In genomic region chr13:59943020-59943419, GRCm38 (mm10) we compare ENCODE assay signal across 29 mouse cellular contexts.
DNase-seq lines count a peak whose midpoint lies in the region; ATAC-seq and TF ChIP-seq lines count a peak whose summit lies in the region.
"Had no signal": no experiment of that assay in that cellular context is flagged by ENCODE, and none has a peak within 500 bp of the region (broad histone marks: within the 10 kb centered on the region; RNA-seq: fewer than 3 reads in every experiment).

No protein-coding gene starts in this region.

- H3K4me2 ChIP-seq in kidney, embryonic 14.5 days (replicated peaks; ENCODE audit: low read depth, low read length): no peak overlapping the region
- H3K4me2 ChIP-seq in kidney, embryonic 16.5 days (replicated peaks; ENCODE audit: low read depth, low read length): no peak overlapping the region
- peak overlapping the region; percentile 44 for H3K4me2 ChIP-seq in myocyte (ENCODE audit: low read depth)
- H3K4me2 ChIP-seq: embryonic facial prominence, embryonic 12.5 days; embryonic facial prominence, embryonic 15.5 days; heart, embryonic 12.5 days; heart, embryonic 15.5 days; hindbrain, embryonic 13.5 days had no signal

- 39% methylated on average over 3 of the region's 3 CpGs for WGBS in kidney, embryonic 14.5 days
- WGBS in kidney, embryonic 16.5 days: 33% methylated on average over 3 of the region's 3 CpGs

- ATAC-seq in kidney, embryonic 14.5 days (ENCODE audit: low FRiP score, low TSS enrichment): no peak; the same call in 1 of the 2 replicates
- 0 out of 2 replicates have a peak, but pooled peaks have one; percentile 52 for ATAC-seq in kidney, embryonic 16.5 days (ENCODE audit: low FRiP score, low TSS enrichment)
- ATAC-seq: activated CD4-positive, CD25-positive, alpha-beta regulatory T cell, adult 4 months; forebrain, embryonic 14.5 days; forebrain, postnatal 0 days; hindbrain, embryonic 16.5 days had no signal

- peaks cover 18% of the 10 kb centered on the region for H3K4me1 ChIP-seq in kidney, embryonic 14.5 days (ENCODE audit: control insufficient read depth, insufficient read depth, low read length)
- H3K4me1 ChIP-seq in kidney, embryonic 16.5 days (ENCODE audit: insufficient read depth, low read length): peaks cover 30% of the 10 kb centered on the region

- no peaks in the 10 kb centered on the region for H3K9me3 ChIP-seq in kidney, embryonic 14.5 days (ENCODE audit: control insufficient read depth, low read length)
- H3K9me3 ChIP-seq in kidney, embryonic 16.5 days (ENCODE audit: low read length): no peaks in the 10 kb centered on the region
- H3K9me3 ChIP-seq: embryonic facial prominence, embryonic 12.5 days; embryonic facial prominence, embryonic 15.5 days; heart, embryonic 12.5 days; heart, embryonic 15.5 days; hindbrain, embryonic 10.5 days; hindbrain, embryonic 13.5 days had no signal

- no peaks in the 10 kb centered on the region for H3K36me3 ChIP-seq in kidney, embryonic 14.5 days (ENCODE audit: control insufficient read depth, insufficient read depth, low read length)
- H3K36me3 ChIP-seq in kidney, embryonic 16.5 days (ENCODE audit: insufficient read depth, low read length): no peaks in the 10 kb centered on the region
- H3K36me3 ChIP-seq in myocyte (ENCODE audit: control insufficient read depth, insufficient read depth): no peaks in the 10 kb centered on the region
- H3K36me3 ChIP-seq: embryonic facial prominence, embryonic 12.5 days; embryonic facial prominence, embryonic 15.5 days; G1E; heart, embryonic 12.5 days; heart, embryonic 15.5 days; hindbrain, embryonic 10.5 days; hindbrain, embryonic 13.5 days had no signal

- DNase-seq in kidney, adult 11 months: peak; percentile 34
- DNase-seq in kidney, postnatal 4 days: no peak
- peak; percentile 67 for DNase-seq in kidney, adult 9 months
- no peak for DNase-seq in gastrocnemius, postnatal 36 days
- DNase-seq in cerebellum, postnatal 4 days (ENCODE audit: low spot score in 2 of 2): no peak
- DNase-seq: adrenal gland, adult 8-10 months; adrenal gland, postnatal 25 days; B cell, adult 2 months; cerebellum, adult 11-12 months; cerebellum, adult 8-10 months; cerebellum, postnatal 14 days; forebrain, postnatal 0 days; gastrocnemius, postnatal 25 days; heart, postnatal 10 days; heart, postnatal 36 days had no signal

- no peaks in the 10 kb centered on the region for H3K79me2 ChIP-seq in myocyte (ENCODE audit: control insufficient read depth, insufficient read depth)

- H3K9ac ChIP-seq in kidney, embryonic 14.5 days (ENCODE audit: low read depth, low read length): no peak overlapping the region
- no peak overlapping the region for H3K9ac ChIP-seq in kidney, embryonic 16.5 days (replicated peaks; ENCODE audit: low read length)
- H3K9ac ChIP-seq: embryonic facial prominence, embryonic 12.5 days; embryonic facial prominence, embryonic 15.5 days; forebrain, postnatal 0 days; heart, embryonic 12.5 days; heart, embryonic 15.5 days; hindbrain, embryonic 13.5 days had no signal

- no peak overlapping the region for H3ac ChIP-seq in myocyte (ENCODE audit: control insufficient read depth, insufficient read length)

- TF ChIP-seq POLR2A in myocyte (IDR thresholded peaks at IDR 0.05; ENCODE audit: insufficient read length, low read depth): no peak

- H3K27me3 ChIP-seq in kidney, embryonic 14.5 days (ENCODE audit: control insufficient read depth, insufficient read depth, low read length): no peaks in the 10 kb centered on the region
- H3K27me3 ChIP-seq in kidney, embryonic 16.5 days (ENCODE audit: insufficient read depth, low read length): no peaks in the 10 kb centered on the region
- no peaks in the 10 kb centered on the region for H3K27me3 ChIP-seq in myocyte (ENCODE audit: control insufficient read depth, insufficient read depth, insufficient read length)
- H3K27me3 ChIP-seq: CH12.LX; embryonic facial prominence, embryonic 15.5 days had no signal

- H3K27ac ChIP-seq in kidney, embryonic 14.5 days (ENCODE audit: low read depth, low read length): no peak overlapping the region
- peak overlapping the region; percentile 84; the same call in 1 of the 2 replicates for H3K27ac ChIP-seq in kidney, embryonic 16.5 days (ENCODE audit: low read length)
- H3K27ac ChIP-seq: embryonic facial prominence, embryonic 12.5 days; embryonic facial prominence, embryonic 15.5 days; heart, embryonic 15.5 days; hindbrain, embryonic 10.5 days; hindbrain, embryonic 13.5 days had no signal

- no peak overlapping the region for H3K4me3 ChIP-seq in kidney, embryonic 14.5 days (ENCODE audit: low read length)
- no peak overlapping the region for H3K4me3 ChIP-seq in kidney, embryonic 16.5 days (ENCODE audit: low read length)
- no peak overlapping the region for H3K4me3 ChIP-seq in myocyte
- H3K4me3 ChIP-seq: embryonic facial prominence, embryonic 12.5 days; embryonic facial prominence, embryonic 15.5 days; heart, embryonic 12.5 days; heart, embryonic 15.5 days; hindbrain, embryonic 10.5 days; hindbrain, embryonic 13.5 days had no signal

- intact Hi-C loops in gastrocnemius, postnatal 36 days (cut with DNase I): no loop called here

TF ChIP-seq in myocyte, 11 proteins besides CTCF, POLR2A, EP300 and RAD21:
- TF ChIP-seq USF1 (IDR thresholded peaks at IDR 0.05; ENCODE audit: low read depth): no peak
- no peak for TF ChIP-seq TCF12 (IDR thresholded peaks at IDR 0.05; ENCODE audit: insufficient read depth, poor library complexity, severe bottlenecking)
- no peak for TF ChIP-seq SRF (IDR thresholded peaks at IDR 0.05; ENCODE audit: control insufficient read depth, insufficient read length, low read depth)
- no peak for TF ChIP-seq TCF3 (IDR thresholded peaks at IDR 0.05; ENCODE audit: insufficient read length, low read depth)
- no peak for TF ChIP-seq MYOG (IDR thresholded peaks at IDR 0.05; ENCODE audit: control insufficient read depth in 1 of 3, insufficient read depth in 1 of 3, insufficient read length in 2 of 3, low read depth in 2 of 3)
- no peak for TF ChIP-seq MYOD1 (IDR thresholded peaks at IDR 0.05; ENCODE audit: control insufficient read depth in 1 of 3, insufficient read length in 2 of 3, low read depth in 2 of 3)
- TF ChIP-seq E2F4 (IDR thresholded peaks at IDR 0.05; ENCODE audit: insufficient read depth): no peak
- TF ChIP-seq CEBPB (IDR thresholded peaks at IDR 0.05; ENCODE audit: insufficient read depth, poor library complexity, severe bottlenecking): no peak
- TF ChIP-seq MAX (IDR thresholded peaks at IDR 0.05; ENCODE audit: low read depth): no peak
- no peak for TF ChIP-seq REST (IDR thresholded peaks at IDR 0.05; ENCODE audit: insufficient read depth, insufficient read length)
- TF ChIP-seq POLR2AphosphoS2 (IDR thresholded peaks at IDR 0.05; ENCODE audit: insufficient read length, low read depth): no peak

Comparison
In these comparisons a context has a peak if more than half of its experiments do, and no peak if none do; other contexts are left out.
1. DNase-seq: peak in kidney, adult 11 months (single experiment) and kidney, adult 9 months (single experiment); none in kidney, postnatal 4 days (0 of 2), gastrocnemius, postnatal 36 days (0 of 2) and cerebellum, postnatal 4 days (0 of 2).